Comparison of ENCODE assay signal across 8 mouse cellular contexts in the genomic region with DNA sequence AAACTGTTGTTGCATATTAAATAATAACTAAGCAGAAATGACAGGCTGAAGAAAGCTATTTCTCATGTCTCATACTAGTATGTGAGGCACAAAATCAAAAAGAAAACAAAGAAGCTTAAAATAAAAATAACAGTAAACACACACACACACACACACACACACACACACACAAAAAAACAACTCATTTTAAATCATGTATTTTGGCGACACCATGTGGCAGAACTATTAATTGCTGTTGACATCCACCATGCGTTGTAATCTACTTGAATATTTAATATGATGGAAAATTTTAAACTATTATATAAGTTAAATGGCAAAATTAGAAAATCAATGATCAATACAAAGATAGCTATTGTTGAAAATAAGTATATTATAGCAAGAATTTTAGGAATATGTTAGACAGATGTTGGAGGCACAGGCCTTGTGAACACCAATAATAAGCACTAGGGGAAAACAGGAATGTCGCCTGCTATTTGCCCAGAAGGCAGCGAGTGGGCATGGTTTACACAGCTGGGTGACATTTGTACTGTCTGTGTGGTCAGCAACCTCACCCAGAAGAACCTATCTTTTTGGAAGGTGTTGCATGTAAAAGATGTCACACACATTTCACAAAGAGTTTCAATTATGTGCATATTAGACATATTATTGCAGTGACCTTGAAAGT. TPM values are rescaled to one million over a fixed set of nuclear protein-coding genes. Genes with fewer than 3 reads are reported as not detected.
DNase-seq lines count a peak whose midpoint lies in the region; ATAC-seq and TF ChIP-seq lines count a peak whose summit lies in the region.

No protein-coding gene starts in this region.

- H3K9ac ChIP-seq in hindbrain, embryonic 11.5 days (ENCODE audit: low read depth, low read length): no peak overlapping the region
- no peak overlapping the region for H3K9ac ChIP-seq in hindbrain, embryonic 12.5 days
- no peak overlapping the region for H3K9ac ChIP-seq in forebrain, embryonic 12.5 days
- H3K9ac ChIP-seq in intestine, embryonic 15.5 days: no peak overlapping the region

- no peak overlapping the region for H3K4me2 ChIP-seq in hindbrain, embryonic 11.5 days (replicated peaks; ENCODE audit: low read depth, low read length)
- H3K4me2 ChIP-seq in hindbrain, embryonic 12.5 days (replicated peaks): no peak overlapping the region
- H3K4me2 ChIP-seq in forebrain, embryonic 12.5 days: no peak overlapping the region
- no peak overlapping the region for H3K4me2 ChIP-seq in intestine, embryonic 15.5 days (replicated peaks)

- in situ Hi-C loops in Patski (cut with MboI; ENCODE audit: low pct_unique_long_range_greater_than_20kb): loop anchor here (5.0 kb wide), 1 partner anchor 490 kb away; no protein-coding TSS in a partner anchor

- H3K9me3 ChIP-seq in hindbrain, embryonic 11.5 days (ENCODE audit: control insufficient read depth, low read length): no peaks in the 10 kb centered on the region
- H3K9me3 ChIP-seq in hindbrain, embryonic 12.5 days (replicated peaks): no peaks in the 10 kb centered on the region
- no peaks in the 10 kb centered on the region for H3K9me3 ChIP-seq in forebrain, embryonic 12.5 days
- no peaks in the 10 kb centered on the region for H3K9me3 ChIP-seq in intestine, embryonic 15.5 days

- DNase-seq in hindbrain, embryonic 11.5 days (ENCODE audit: low spot score): peak; percentile 64
- DNase-seq in A20 (ENCODE audit: low read depth, low spot score) (peak; percentile 46), Patski (ENCODE audit: low read depth, low spot score) (no peak)
- DNase-seq in lung, postnatal 10 days: peak; percentile 40
- no peak for DNase-seq in gastrocnemius, postnatal 10 days

- CTCF ChIA-PET in Patski (lab: Charles Lee): interaction anchor here (1.2 to 5.4 kb wide), 8 partner anchors 9 to 496 kb away, joined by 3 to 20 read pairs (median 5); no protein-coding TSS in a partner anchor

- ATAC-seq in hindbrain, embryonic 11.5 days (ENCODE audit: low FRiP score): 0 out of 2 replicates have a peak, but pooled peaks have one; percentile 54
- ATAC-seq in hindbrain, embryonic 12.5 days (ENCODE audit: low FRiP score): no peak
- no peak for ATAC-seq in Patski
- ATAC-seq in forebrain, embryonic 12.5 days (ENCODE audit: low FRiP score): peak; percentile 63; the same call in 1 of the 2 replicates
- no peak for ATAC-seq in intestine, embryonic 15.5 days

- H3K27me3 ChIP-seq in hindbrain, embryonic 11.5 days (ENCODE audit: control insufficient read depth, insufficient read depth, low read length): no peaks in the 10 kb centered on the region
- H3K27me3 ChIP-seq in hindbrain, embryonic 12.5 days: no peaks in the 10 kb centered on the region
- H3K27me3 ChIP-seq in Patski: peaks cover 39% of the 10 kb centered on the region
- H3K27me3 ChIP-seq in forebrain, embryonic 12.5 days: no peaks in the 10 kb centered on the region
- H3K27me3 ChIP-seq in intestine, embryonic 15.5 days (replicated peaks): no peaks in the 10 kb centered on the region

- POLR2A ChIA-PET in Patski (lab: Charles Lee): no interaction called here

- TF ChIP-seq CTCF in Patski (IDR thresholded peaks at IDR 0.05): peak; percentile 63

- no peak overlapping the region for H3K4me3 ChIP-seq in hindbrain, embryonic 11.5 days (ENCODE audit: low read depth, low read length)
- H3K4me3 ChIP-seq in hindbrain, embryonic 12.5 days: no peak overlapping the region
- H3K4me3 ChIP-seq in forebrain, embryonic 12.5 days (replicated peaks): no peak overlapping the region
- H3K4me3 ChIP-seq in intestine, embryonic 15.5 days (replicated peaks): no peak overlapping the region

- no peaks in the 10 kb centered on the region for H3K36me3 ChIP-seq in hindbrain, embryonic 11.5 days (ENCODE audit: control insufficient read depth, insufficient read depth, low read length)
- no peaks in the 10 kb centered on the region for H3K36me3 ChIP-seq in hindbrain, embryonic 12.5 days
- no peaks in the 10 kb centered on the region for H3K36me3 ChIP-seq in forebrain, embryonic 12.5 days (replicated peaks)
- H3K36me3 ChIP-seq in intestine, embryonic 15.5 days: no peaks in the 10 kb centered on the region

- H3K27ac ChIP-seq in hindbrain, embryonic 11.5 days (ENCODE audit: low read depth, low read length): no peak overlapping the region
- H3K27ac ChIP-seq in hindbrain, embryonic 12.5 days: no peak overlapping the region
- no peak overlapping the region for H3K27ac ChIP-seq in forebrain, embryonic 12.5 days
- H3K27ac ChIP-seq in intestine, embryonic 15.5 days: no peak overlapping the region

- WGBS in hindbrain, embryonic 11.5 days: 23% methylated on average over 4 of the region's 4 CpGs
- WGBS in hindbrain, embryonic 12.5 days: 21% methylated on average over 4 of the region's 4 CpGs
- 25% methylated on average over 4 of the region's 4 CpGs for WGBS in forebrain, embryonic 12.5 days
- WGBS in intestine, embryonic 15.5 days: 27% methylated on average over 4 of the region's 4 CpGs

- no peaks in the 10 kb centered on the region for H3K4me1 ChIP-seq in hindbrain, embryonic 11.5 days (replicated peaks; ENCODE audit: control insufficient read depth, insufficient read depth, low read length)
- no peaks in the 10 kb centered on the region for H3K4me1 ChIP-seq in hindbrain, embryonic 12.5 days
- no peaks in the 10 kb centered on the region for H3K4me1 ChIP-seq in forebrain, embryonic 12.5 days
- H3K4me1 ChIP-seq in intestine, embryonic 15.5 days (replicated peaks): no peaks in the 10 kb centered on the region

RNA-seq across cellular contexts. Expression of a gene that starts 18.7 kb away (rescaled TPM):
- 3.2 and 3.9 TPM in 2 replicates for polyA plus RNA-seq in hindbrain, embryonic 11.5 days (2014; fragmentation: Nextera tagmentation; extraction: Ambion mirVana)
- 4.1 and 5.2 TPM in 2 replicates for polyA plus RNA-seq in hindbrain, embryonic 12.5 days (2016; fragmentation: Nextera tagmentation; extraction: Ambion mirVana)
- not detected for polyA plus RNA-seq in Patski (2021)
- 1.9 and 2.1 TPM in 2 replicates for polyA plus RNA-seq in forebrain, embryonic 12.5 days (2016; fragmentation: Nextera tagmentation; extraction: Ambion mirVana)
- total RNA-seq in gastrocnemius, postnatal 10 days (2021): 1 to 10 TPM; 1.2 to 1.3 TPM
- polyA plus RNA-seq in intestine, embryonic 15.5 days (2015; fragmentation: Nextera tagmentation; extraction: Ambion mirVana): 5.2 and 5.9 TPM in 2 replicates

RNA-seq across cellular contexts. Expression of a gene that starts 46.2 kb away (rescaled TPM):
- 0.03 TPM in 1 of 2 replicates, not detected in the other for polyA plus RNA-seq in hindbrain, embryonic 11.5 days (2014; fragmentation: Nextera tagmentation; extraction: Ambion mirVana)
- 0.04 and 0.10 TPM in 2 replicates for polyA plus RNA-seq in hindbrain, embryonic 12.5 days (2016; fragmentation: Nextera tagmentation; extraction: Ambion mirVana)
- not detected for polyA plus RNA-seq in Patski (2021)
- polyA plus RNA-seq in forebrain, embryonic 12.5 days (2016; fragmentation: Nextera tagmentation; extraction: Ambion mirVana): not detected in 2 replicates
- total RNA-seq in gastrocnemius, postnatal 10 days (2021): under 1 TPM; 0.23 TPM
- polyA plus RNA-seq in intestine, embryonic 15.5 days (2015; fragmentation: Nextera tagmentation; extraction: Ambion mirVana): 8.6 and 8.8 TPM in 2 replicates

Comparison
In these comparisons a context has a peak if more than half of its experiments do, and no peak if none do; other contexts are left out.
1. ATAC-seq: peak in hindbrain, embryonic 11.5 days (single experiment) and forebrain, embryonic 12.5 days (single experiment); none in hindbrain, embryonic 12.5 days (single experiment), Patski (single experiment) and intestine, embryonic 15.5 days (single experiment).
2. DNase-seq: peak in hindbrain, embryonic 11.5 days (single experiment), A20 (single experiment) and lung, postnatal 10 days (single experiment); none in Patski (single experiment) and gastrocnemius, postnatal 10 days (single experiment).